Mouse (Mus musculus) MEL (cell line): ENCODE results near the gene Tmem151a. TPM values are rescaled to one million over a fixed set of nuclear protein-coding genes. Genes with fewer than 3 reads are reported as not detected.
A peak's percentile ranks its signal among the peaks of the same experiment; 100 is the strongest.
"Not testable (repeated sequence)": the region's sequence is repeated elsewhere in the genome, so short reads cannot be mapped to it uniquely, and the experiment has no call there.

Experiments
- DNase-seq: peaks from one replicate; pipeline ENCODE4 v3.0.0; 2011; ENCODE audit warnings: low read depth, low spot score
- H3K27ac ChIP-seq: 2 replicates; pipeline ENCODE4 v1.5.1; 2012; ENCODE audit warnings: low read depth, mild to moderate bottlenecking, control low read depth, low read length, moderate library complexity; ENCODE audit not compliant: control insufficient read depth
- H3K27me3 ChIP-seq, 2 experiments: fragments of 150-350 bp in 1 of 2; sonication (generic) in 1 of 2; 2 replicates each; pipeline ENCODE4 v1.6.1; 2012; ENCODE audit warnings: low read length in 2 of 2, mild to moderate bottlenecking in 2 of 2, improper control_type of control experiment in 1 of 2, moderate library complexity in 1 of 2; ENCODE audit not compliant: insufficient read depth in 2 of 2, control insufficient read depth in 1 of 2
- H3K36me3 ChIP-seq, 2 experiments: 2 replicates each; pipeline ENCODE4 v1.6.1; 2012 to 2014; ENCODE audit warnings: low read length in 2 of 2, improper control_type of control experiment in 1 of 2, inconsistent platforms in 1 of 2, mild to moderate bottlenecking in 1 of 2; ENCODE audit not compliant: insufficient read depth in 2 of 2, control insufficient read depth in 1 of 2
- H3K4me1 ChIP-seq, 2 experiments: fragments of 150-350 bp in 1 of 2; sonication (generic) in 1 of 2; 2 replicates each; pipeline ENCODE4 v1.6.1; 2012; ENCODE audit warnings: low read length in 2 of 2, improper control_type of control experiment in 1 of 2, mild to moderate bottlenecking in 1 of 2; ENCODE audit not compliant: insufficient read depth in 2 of 2, control insufficient read depth in 1 of 2
- H3K4me3 ChIP-seq, 2 experiments: fragments of 150-350 bp in 1 of 2; sonication (generic) in 1 of 2; 2 replicates each; pipeline ENCODE4 v1.5.1; 2012; ENCODE audit warnings: low read depth in 2 of 2, low read length in 2 of 2, mild to moderate bottlenecking in 2 of 2, moderate library complexity in 2 of 2, control low read depth in 1 of 2, improper control_type of control experiment in 1 of 2; ENCODE audit not compliant: control insufficient read depth in 1 of 2, insufficient read depth in 1 of 2
- H3K79me2 ChIP-seq: 2 replicates; pipeline ENCODE4 v1.6.1; 2012; ENCODE audit warnings: mild to moderate bottlenecking, low read length, moderate library complexity; ENCODE audit not compliant: control insufficient read depth, poor library complexity, insufficient read depth
- H3K9ac ChIP-seq: 2 replicates; pipeline ENCODE4 v1.6.1; 2012; ENCODE audit warnings: low read depth, mild to moderate bottlenecking, control low read depth, low read length, moderate library complexity; ENCODE audit not compliant: control insufficient read depth, poor library complexity, severe bottlenecking
- H3K9me3 ChIP-seq: fragments of 150-350 bp; sonication (generic); replicated peaks from 2 replicates; pipeline ENCODE4 v1.6.1; 2012; ENCODE audit warnings: mild to moderate bottlenecking, low read length, improper control_type of control experiment, moderate library complexity; ENCODE audit not compliant: insufficient read depth
- BHLHE40 ChIP-seq: IDR thresholded peaks from 2 replicates; pipeline ENCODE4 v1.6.1; 2012; ENCODE audit warnings: low read depth, mild to moderate bottlenecking, inconsistent platforms, low read length, improper control_type of control experiment, borderline replicate concordance
- CTCF ChIP-seq, 3 experiments: IDR thresholded peaks in 2 of 3; conservative IDR thresholded peaks in 1 of 3; 2 replicates each; pipeline ENCODE4 v1.5.1; 2011 to 2012; ENCODE audit warnings: low read length in 3 of 3, low read depth in 2 of 3, mild to moderate bottlenecking in 2 of 3, improper control_type of control experiment in 1 of 3, inconsistent platforms in 1 of 3, mixed read lengths in 1 of 3, moderate library complexity in 1 of 3; ENCODE audit not compliant: control insufficient read depth in 1 of 3, insufficient read depth in 1 of 3, poor library complexity in 1 of 3, severe bottlenecking in 1 of 3
- ETS1 ChIP-seq: IDR thresholded peaks from 2 replicates; pipeline ENCODE4 v1.6.1; 2012; ENCODE audit warnings: low read depth, mild to moderate bottlenecking, inconsistent platforms, low read length, improper control_type of control experiment, moderate library complexity
- GABPA ChIP-seq: IDR thresholded peaks from 2 replicates; pipeline ENCODE4 v1.6.1; 2012; ENCODE audit warnings: low read depth, mild to moderate bottlenecking, inconsistent platforms, low read length, improper control_type of control experiment, moderate library complexity
- GATA1 ChIP-seq: IDR thresholded peaks from 2 replicates; pipeline ENCODE4 v1.6.1; 2011; ENCODE audit warnings: low read depth, low read length, improper control_type of control experiment
- HCFC1 ChIP-seq: IDR thresholded peaks from 2 replicates; pipeline ENCODE4 v1.6.1; 2012; ENCODE audit warnings: low read depth, mild to moderate bottlenecking, inconsistent platforms, low read length, improper control_type of control experiment, moderate library complexity
- MAZ ChIP-seq: IDR thresholded peaks from 2 replicates; pipeline ENCODE4 v1.6.1; 2012; ENCODE audit warnings: low read depth, mild to moderate bottlenecking, inconsistent platforms, low read length, improper control_type of control experiment
- MEF2A ChIP-seq: IDR thresholded peaks from 2 replicates; pipeline ENCODE4 v1.6.1; 2014; ENCODE audit warnings: low read depth, mild to moderate bottlenecking, inconsistent platforms, low read length, improper control_type of control experiment; ENCODE audit not compliant: poor library complexity, insufficient replicate concordance, severe bottlenecking; ENCODE audit errors: extremely low read depth
- MXI1 ChIP-seq: IDR thresholded peaks from 2 replicates; pipeline ENCODE4 v1.6.1; 2011; ENCODE audit warnings: mild to moderate bottlenecking, low read depth, low read length, improper control_type of control experiment
- MYB ChIP-seq: IDR thresholded peaks from 2 replicates; pipeline ENCODE4 v1.6.1; 2011; ENCODE audit warnings: mild to moderate bottlenecking, low read depth, low read length, improper control_type of control experiment
- MYC ChIP-seq: IDR thresholded peaks from 2 replicates; pipeline ENCODE4 v1.6.1; 2011; ENCODE audit warnings: low read depth, mild to moderate bottlenecking, low read length, improper control_type of control experiment, moderate library complexity
- NRF1 ChIP-seq: IDR thresholded peaks from 2 replicates; pipeline ENCODE4 v1.6.1; 2014; ENCODE audit warnings: low read depth, mild to moderate bottlenecking, inconsistent platforms, low read length, improper control_type of control experiment, moderate library complexity; ENCODE audit not compliant: poor library complexity, insufficient read depth, severe bottlenecking
- RAD21 ChIP-seq: IDR thresholded peaks from 2 replicates; pipeline ENCODE4 v1.6.1; 2011; ENCODE audit warnings: mild to moderate bottlenecking, low read depth, low read length, improper control_type of control experiment
- SMC3 ChIP-seq: IDR thresholded peaks from 2 replicates; pipeline ENCODE4 v1.6.1; 2011; ENCODE audit warnings: low read depth, low read length, improper control_type of control experiment
- TBP ChIP-seq: IDR thresholded peaks from 2 replicates; pipeline ENCODE4 v1.8.0; 2011; ENCODE audit warnings: low read depth, low read length, improper control_type of control experiment
- UBTF ChIP-seq: IDR thresholded peaks from 2 replicates; pipeline ENCODE4 v1.6.1; 2012; ENCODE audit warnings: low read depth, mild to moderate bottlenecking, inconsistent platforms, low read length, improper control_type of control experiment, moderate library complexity, borderline replicate concordance; ENCODE audit not compliant: insufficient read depth
- USF1 ChIP-seq: IDR thresholded peaks from 2 replicates; pipeline ENCODE4 v1.6.1; 2014; ENCODE audit warnings: low read depth, mild to moderate bottlenecking, inconsistent platforms, low read length, improper control_type of control experiment, moderate library complexity
- USF2 ChIP-seq, 2 experiments: IDR thresholded peaks; 2 replicates each; pipeline ENCODE4 v1.6.1; 2011 to 2012; ENCODE audit warnings: improper control_type of control experiment in 2 of 2, low read length in 2 of 2, borderline replicate concordance in 1 of 2, inconsistent platforms in 1 of 2, low read depth in 1 of 2, mild to moderate bottlenecking in 1 of 2; ENCODE audit not compliant: insufficient read depth in 1 of 2
- ZC3H11A ChIP-seq: IDR thresholded peaks from 2 replicates; pipeline ENCODE4 v1.6.1; 2012; ENCODE audit warnings: low read depth, mild to moderate bottlenecking, inconsistent platforms, low read length, improper control_type of control experiment
- polyA plus RNA-seq, 2 experiments: library from polyadenylated mRNA; stranded (reverse) in 1 of 2; unstranded in 1 of 2; fragments of >175 nt in 1 of 2; fragments of >200 nt in 1 of 2; gene quantifications; 2 replicates each; pipeline versions ENCODE4 v1.2.1 to v1.2.4; 2012; ENCODE audit warnings: low replicate concordance in 2 of 2, low read depth in 1 of 2; ENCODE audit not compliant: insufficient read length in 2 of 2, insufficient read depth in 1 of 2, missing spikeins in 1 of 2
- total RNA-seq: library from RNA; depleted of rRNA; stranded (reverse); fragments of 300-350 nt; gene quantifications from 2 replicates; pipeline ENCODE4 v1.2.3, GENCODE M21; 2012

Gene Tmem151a
- total and polyA plus RNA-seq, 3 experiments: 0.63 TPM; not detected in 2

DNA sequence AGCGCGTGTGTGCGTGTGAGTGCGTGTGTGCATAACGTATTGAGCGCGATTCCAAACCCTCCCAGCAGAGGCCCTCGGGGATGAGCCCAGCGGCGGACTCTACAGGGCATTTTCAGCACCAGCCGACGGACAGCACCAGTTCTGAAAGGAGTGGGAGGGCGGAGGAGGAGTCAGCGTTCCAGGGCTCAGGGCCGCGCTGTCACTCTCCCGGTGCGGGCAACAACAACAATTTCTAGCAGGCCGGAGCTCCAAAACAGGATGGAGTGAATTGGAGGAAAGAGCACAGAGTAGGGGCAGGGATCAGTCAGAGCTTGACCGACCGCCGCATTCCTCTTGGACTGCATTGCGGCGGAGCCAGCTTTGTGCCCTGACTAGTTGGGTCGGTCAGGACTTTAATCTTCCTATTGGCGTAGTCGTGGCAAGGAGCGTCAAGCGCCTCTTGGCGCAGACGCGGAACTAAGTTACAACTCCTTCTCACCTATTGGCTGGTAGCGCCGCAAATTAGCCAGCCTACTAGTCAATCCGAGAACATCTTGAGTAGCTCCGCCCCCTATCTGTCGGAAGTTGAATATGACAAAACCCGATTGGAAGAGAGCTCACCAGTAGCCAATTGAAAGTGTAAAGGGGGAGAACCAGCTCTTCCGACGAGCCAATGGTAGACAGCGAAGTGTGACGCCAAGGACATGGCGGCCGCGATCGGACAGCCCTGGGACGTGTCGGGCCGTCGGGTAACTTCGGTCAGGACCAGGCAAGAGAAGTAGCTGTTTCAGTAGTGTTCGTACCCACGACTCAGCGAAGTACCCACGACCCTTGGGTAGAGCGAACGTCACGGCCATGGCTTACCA, 2.8 kb upstream of the Tmem151a start, which contains the start of gene Yif1a (continued):
- TF ChIP-seq ETS1 (no peak; the same call in 1 of the 2 replicates), MAZ (peak; percentile 93), NRF1 (peak; percentile 82), ZC3H11A (no peak), HCFC1 (peak; percentile 90), UBTF (no peak), USF1 (0 out of 2 replicates have a peak, but pooled peaks have one; percentile 5), BHLHE40 (no peak), MYB (no peak), TBP (peak; percentile 63), MEF2A (no peak), MYC (no peak), USF2 (IDR thresholded peaks at IDR 0.05; ENCODE audit: borderline replicate concordance in 1 of 2, insufficient read depth in 1 of 2, low read depth in 1 of 2, low read length in 2 of 2) (no peak), GABPA (no peak), GATA1 (0 out of 2 replicates have a peak, but pooled peaks have one; percentile 2), MXI1 (peak; percentile 98)

DNA sequence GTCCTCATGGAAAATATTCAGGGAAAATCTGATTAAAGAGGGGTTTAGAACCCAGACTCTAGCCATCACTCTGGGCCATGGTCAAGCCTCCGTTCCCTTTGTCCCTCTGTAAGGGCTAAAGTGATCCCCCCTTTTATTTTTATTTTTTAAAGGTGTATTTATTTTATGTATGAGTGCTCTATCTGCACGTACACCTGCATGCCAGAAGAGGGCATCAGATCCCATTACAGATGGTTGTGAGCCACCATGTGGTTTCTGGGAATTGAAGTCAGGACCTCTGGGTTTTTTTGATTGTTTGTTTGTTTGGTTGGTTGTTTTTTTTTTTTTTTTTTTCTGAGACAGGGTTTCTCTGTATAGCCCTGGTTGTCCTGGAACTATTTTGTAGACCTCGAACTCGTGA, 1.2 kb upstream of the Tmem151a start:
- not testable (repeated sequence) for H3K27ac ChIP-seq, DNase-seq, H3K79me2 ChIP-seq, H3K9me3 ChIP-seq, H3K9ac ChIP-seq, H3K36me3 ChIP-seq, H3K4me3 ChIP-seq
- H3K4me1 ChIP-seq: peaks cover 0 to 11% of the 10 kb centered on the region in 2 experiments; a peak in 1 of 4 replicates
- peaks cover 5 to 15% of the 10 kb centered on the region in 2 experiments for H3K27me3 ChIP-seq
- TF ChIP-seq CTCF (IDR thresholded peaks at IDR 0.05 in 2 of 3, conservative IDR thresholded peaks at IDR 0.05 in 1 of 3; ENCODE audit: control insufficient read depth in 1 of 3, insufficient read depth in 1 of 3, low read depth in 2 of 3, low read length in 3 of 3, poor library complexity in 1 of 3, severe bottlenecking in 1 of 3) (peak in 2 of 3 experiments; percentile 13 to 43; a peak in 2 of 6 replicates), HCFC1 (0 out of 2 replicates have a peak, but pooled peaks have one; percentile 24), RAD21 (peak; percentile 9), SMC3 (peak; percentile 31)
